Mouse (Mus musculus): ENCODE measurements around the gene Slitrk3.
"Not testable (repeated sequence)": the region's sequence is repeated elsewhere in the genome, so short reads cannot be mapped to it uniquely, and the experiment has no call there.

The Slitrk3 gene

DNA sequence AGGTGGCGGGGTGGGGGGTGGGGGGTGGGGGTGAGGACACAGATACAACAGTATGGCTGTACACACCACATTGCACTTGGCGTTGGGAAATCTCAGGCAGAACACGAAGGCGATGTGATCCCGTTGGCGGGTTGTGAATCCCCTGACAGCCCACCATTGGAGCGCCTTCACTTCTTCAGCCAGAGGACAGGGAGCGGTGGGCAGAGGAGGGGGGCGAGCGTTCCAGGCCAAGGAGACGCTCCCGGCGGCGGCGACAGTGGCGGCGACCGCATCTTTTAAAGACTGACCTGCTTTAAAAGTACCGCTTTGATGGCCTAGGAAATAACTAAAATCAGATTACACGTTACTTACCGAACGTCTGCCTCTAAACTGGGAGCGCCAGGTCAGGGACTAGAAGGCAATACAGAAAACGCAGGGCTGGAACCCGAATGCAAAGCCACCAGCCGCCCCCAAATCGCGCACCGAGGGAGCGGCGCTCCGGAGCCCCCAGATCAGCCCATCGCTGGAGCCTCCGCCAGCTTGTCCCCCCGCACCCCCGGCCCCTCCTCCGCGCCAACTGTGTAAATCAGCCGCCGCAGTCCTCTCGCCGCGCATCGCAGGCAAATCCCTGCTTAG, at the start of gene Slitrk3:
Gene Slitrk3 (minus strand): TSS at position 607 of the 615 bp plus-strand sequence.
- peak; percentile 30 for DNase-seq

DNA sequence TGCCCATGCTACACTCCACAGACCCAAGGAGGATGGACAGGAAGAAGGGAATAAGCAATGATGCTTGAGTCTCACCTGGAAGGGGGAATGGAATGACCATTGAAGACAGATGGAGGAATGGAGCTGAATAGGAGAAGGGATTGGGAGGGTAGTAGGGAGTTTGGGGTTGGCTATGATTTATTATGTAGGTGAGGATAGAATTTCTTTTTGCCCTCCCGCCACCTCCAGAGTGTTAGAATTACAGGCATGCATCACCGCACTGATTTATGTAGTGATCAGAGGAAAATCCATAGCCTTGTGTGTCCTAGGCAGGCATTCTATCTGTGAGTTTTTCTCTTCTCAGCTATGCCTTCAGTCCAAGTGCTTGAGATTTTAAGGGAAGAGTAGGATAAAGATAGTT, 36.8 kb upstream of the Slitrk3 start:
- not testable (repeated sequence) for DNase-seq

DNA sequence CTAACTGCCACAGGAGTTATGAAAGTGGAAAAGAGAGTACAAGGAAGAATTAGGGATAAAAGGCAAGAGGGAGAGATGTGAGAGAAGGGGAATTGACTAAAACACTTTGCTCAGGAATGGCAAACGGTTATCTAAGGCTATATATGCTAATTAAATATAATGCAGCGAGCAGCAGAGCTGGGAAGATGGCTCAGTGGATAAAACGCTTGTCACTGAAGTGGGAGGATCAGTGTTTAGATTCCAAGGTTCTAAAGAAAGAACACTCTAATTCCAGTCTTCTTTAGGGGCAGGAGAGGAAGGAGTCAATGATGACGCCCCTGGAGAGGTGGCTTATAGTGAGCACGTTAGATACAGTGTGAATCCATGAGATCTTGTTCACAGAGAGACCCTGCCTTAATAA, 27.0 kb upstream of the Slitrk3 start:
- no peak for DNase-seq

DNA sequence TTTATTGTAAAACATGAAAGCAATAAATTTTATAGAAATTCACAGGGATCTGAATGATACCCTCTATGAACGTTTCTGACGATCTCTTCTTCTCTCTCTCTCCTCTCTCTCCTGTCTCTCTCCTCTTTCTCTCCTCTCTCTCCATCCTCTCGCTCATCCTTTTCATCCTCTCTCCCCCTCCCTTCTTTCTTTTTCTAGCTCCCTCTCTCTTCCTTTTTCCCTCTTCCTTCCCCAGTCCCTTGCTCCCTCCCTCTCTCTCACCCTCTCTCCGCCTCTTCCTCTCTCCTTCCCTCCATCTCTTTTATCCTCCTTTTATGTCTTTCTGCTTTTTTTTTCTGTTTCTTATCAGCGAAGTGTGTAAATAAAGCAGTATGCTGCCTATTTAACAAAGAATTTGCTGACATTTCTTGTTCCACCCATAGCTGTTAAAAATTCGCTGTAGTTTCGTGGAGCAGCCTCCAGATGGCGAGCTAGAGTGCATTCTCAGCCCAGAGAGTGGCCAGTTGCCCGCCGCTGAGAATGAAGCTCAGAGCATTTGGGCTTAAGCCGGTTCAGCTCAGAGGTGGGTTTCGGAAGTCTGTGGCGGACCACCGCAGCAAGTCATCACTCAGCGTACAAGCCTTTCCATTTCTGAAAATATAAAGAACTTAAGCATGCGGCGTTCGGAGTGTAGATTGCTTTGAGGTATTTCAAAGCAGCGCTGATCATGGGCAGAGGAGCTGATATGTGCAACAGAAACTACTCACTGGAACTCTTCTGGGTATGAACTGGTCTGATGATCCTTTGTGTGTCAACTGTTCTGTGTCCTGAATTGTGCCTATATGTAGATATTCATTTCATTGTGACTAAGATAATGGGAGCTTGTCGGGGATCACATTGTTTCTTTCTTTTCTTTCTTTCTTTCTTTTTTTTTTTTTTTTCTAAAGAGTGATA, 8.5 kb upstream of the Slitrk3 start:
- peak; percentile 69 for DNase-seq

DNA sequence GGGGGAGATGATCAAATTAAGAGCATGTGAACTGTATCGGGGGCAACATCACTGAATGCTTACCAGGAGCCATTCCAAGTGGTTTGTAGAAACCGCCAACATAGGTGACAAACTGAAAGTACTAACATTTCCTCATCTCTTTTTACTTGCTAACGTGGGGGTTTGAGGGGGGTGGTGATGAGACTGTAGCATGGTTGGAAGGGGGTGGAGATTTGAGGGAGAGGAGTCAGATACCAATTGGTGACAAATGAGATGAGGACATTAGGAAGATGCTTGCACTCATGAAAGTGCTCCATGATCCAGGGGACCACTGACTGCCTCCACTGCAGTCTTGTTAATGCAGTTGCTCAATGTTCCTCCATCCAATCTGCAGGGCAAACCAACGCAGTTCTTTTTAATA, 587 bp upstream of the Slitrk3 start:
- DNase-seq: no peak

DNA sequence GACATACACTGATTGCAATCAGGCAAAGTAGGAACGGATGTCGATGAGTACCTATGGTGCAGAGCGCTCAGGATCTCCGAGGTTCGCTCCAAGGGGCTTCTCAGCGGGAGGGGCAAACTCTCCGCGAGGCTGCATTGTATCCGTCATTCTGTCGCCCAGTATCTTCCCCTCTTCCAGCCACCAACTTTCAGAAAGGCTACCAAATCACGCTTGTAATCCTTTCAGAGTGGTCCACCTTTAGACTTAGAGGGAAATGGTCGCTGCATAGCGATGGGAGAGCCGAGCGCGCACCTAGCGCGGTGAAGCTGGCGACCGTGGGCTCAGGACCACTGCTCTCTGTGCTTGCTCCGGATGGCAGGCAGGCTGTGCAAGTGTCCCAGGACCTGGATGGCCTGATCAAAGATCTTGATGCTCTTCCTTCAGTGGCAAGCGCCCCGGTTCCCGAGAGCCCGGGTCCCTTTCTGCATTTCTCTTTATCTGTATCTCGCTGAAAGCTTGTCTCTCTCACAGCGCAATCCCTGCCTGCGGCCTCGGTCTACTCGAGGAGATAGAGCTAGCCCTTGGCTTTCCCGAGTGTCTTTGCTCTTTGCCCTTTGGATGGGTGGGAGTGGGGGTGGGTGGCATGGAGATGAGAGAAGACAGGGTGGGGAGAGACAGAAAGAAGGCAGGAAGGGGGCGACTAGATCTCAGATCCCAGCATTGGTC, 959 bp downstream of the Slitrk3 start:
- peak; percentile 34 for DNase-seq

- DNase-seq: no peak
Observed at GRCm38 (mm10) chr3:73056044-73056438, 1.6 kb downstream of the Slitrk3 start.

DNA sequence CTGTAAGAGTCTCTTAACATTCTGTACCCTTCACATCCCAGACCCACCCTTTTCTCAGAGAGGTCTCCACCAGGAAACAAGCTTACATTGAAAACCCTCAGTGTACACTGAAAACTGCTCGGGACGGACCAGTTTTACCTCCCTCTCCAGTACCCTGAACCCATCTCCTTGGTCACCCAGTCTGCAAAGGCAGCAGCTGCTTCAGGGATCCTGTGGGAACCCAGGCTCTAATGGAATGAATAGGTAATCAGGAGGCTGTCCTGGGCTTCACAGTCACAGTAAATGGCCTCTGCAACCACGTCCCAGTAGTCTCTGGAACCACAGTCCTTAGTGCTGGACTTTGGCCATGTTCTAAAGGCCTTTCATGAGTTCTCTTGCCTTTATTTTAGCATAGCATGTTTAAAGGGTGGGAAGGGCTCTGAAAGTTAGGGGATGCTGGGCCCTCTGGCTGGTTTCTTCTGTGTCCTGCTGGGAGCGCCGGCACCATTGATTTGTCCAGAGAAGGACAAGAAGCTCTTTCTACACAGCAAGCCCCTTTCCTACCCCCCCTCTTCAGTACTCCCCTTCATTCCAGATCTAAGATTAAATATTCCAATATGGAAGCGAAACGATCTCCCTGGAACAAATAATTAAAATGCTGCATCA, 2.1 kb downstream of the Slitrk3 start:
- DNase-seq: peak; percentile 10

DNA sequence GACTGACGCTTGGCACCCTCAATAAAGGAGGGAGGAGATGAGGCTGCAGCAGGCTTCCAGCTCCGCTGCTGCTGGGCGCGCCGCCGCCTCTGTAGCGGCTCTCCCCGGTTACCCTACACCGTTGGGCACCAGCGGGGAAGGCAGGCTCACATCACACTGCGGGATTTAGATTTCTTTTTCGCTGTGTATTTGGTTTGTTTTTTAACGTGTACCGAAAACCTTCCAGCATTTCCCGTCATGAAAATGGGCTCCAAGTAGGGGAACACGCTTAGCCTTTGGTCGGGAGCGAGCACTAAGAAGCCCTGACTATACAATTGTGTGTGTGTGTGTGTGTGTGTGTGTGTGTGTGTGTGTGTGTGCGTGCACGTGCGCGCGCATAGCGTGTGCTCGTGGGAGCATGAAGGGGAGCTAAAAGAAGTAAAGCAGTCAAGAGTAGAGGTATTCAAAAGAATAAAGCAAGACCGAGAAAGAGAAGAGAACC, 4.1 kb downstream of the Slitrk3 start:
- peak; percentile 38 for DNase-seq

DNA sequence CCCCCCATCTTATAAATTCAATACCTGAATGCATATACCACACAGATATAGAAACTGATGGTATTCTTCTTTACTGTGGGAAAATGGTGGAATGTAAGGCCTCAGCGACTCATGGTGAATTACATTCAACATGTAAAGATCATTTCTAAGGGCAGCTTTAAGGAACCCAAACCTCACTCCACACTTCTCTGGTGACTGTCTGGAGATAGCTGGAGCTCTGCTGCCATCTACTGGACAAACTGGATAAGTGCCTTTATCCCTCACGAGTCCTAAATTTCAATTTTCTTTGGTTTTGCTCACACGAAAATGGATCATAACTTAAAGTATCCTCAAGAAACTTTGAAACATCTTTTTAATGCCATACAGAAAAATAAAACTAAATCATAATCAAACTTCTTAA, 11.4 kb downstream of the Slitrk3 start:
- DNase-seq: peak; percentile 45

DNA sequence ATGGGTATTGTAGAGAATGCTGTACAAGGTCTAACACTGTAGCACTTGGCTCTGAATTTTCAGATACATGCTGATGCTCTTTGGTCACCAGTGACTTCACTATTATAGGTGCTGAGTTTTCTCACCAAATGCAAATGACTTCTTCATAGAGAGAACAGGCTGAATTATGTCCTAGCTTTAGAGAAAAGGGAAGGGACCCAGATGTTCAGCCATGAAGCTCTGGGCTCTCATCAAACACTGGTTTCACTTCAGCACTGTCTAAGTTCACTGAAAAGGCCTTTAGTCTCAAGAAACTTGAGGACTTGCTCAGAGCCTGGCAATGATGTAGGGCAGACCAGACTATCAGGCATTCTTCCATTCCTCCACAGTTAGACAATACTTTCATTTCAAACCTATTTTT, 15.3 kb downstream of the Slitrk3 start:
- no peak for DNase-seq

GRCm38 (mm10) chr3:73006045-73006444, 51.6 kb downstream of the Slitrk3 start:
- DNase-seq: no peak

DNA sequence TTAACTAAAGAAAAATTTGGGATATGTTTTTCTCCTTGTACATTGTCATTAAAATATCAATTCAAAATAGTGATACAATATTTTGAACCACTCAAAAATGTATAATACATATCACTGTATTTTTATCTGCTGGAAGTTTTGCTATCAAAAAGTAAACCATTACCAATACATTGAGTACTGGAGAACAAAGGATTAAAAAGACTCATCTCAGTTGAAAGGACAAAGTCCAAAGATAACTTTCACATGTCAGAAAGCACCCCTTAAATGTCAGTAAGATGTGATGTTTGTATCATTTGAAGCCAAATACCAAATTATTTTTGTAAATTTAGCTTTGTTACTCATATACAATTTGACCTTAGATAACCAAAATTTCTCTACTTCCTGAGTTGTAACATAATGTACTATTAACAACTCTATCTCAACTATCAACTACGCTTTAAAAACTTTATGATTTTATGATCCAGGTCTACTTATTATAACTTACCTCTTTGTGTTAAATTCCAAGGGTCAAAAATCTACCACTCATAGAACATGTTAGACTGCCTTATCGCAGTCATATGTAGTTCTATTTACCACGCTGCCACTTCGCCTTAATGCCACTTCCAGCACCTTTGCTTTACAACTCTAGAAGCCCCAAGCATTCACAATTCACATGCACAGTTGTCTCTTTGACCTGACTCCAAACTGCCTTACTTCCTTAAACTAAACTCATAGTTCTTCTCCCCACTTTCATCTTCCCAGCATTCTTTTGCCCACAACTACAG, 54.5 kb downstream of the Slitrk3 start:
- no peak for DNase-seq

DNA sequence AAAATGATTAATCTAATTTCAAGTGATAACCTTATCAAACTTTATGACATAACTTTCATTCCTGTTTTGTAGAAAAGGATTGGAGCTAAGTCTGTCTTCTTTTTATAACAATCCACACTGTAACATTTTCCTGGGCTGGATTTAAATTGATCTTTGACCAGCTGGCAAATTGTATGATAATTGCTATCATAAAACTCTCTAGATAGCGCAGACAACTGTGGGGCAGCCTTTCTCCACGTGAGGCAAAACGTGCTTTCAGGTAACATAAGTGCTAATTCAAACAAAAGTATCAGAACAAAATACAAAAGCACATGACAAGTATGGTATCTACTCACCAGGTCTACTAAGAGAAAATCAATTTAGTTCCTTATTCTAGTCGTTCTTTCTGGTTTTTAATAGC, 60.1 kb downstream of the Slitrk3 start:
- DNase-seq: no peak
